Mouse (Mus musculus) erythroblast, embryonic 14.5 days (primary cell): ENCODE measurements at regions not wholly inside any gene's neighbourhood (a gene's known extent, or its start where the extent isn't known, plus 50 kb on each side); places are given as distances from the start of the nearest gene placed in this dataset.

ENCODE experiments used
- GATA1 ChIP-seq: IDR thresholded peaks from 2 replicates; pipeline ENCODE4 v1.6.1; 2012; ENCODE audit warnings: low read length, inconsistent platforms, mixed read lengths
- TAL1 ChIP-seq: IDR thresholded peaks from 3 replicates; pipeline ENCODE4 v1.6.1; 2012; ENCODE audit warnings: low read length, inconsistent platforms, mixed read lengths

DNA sequence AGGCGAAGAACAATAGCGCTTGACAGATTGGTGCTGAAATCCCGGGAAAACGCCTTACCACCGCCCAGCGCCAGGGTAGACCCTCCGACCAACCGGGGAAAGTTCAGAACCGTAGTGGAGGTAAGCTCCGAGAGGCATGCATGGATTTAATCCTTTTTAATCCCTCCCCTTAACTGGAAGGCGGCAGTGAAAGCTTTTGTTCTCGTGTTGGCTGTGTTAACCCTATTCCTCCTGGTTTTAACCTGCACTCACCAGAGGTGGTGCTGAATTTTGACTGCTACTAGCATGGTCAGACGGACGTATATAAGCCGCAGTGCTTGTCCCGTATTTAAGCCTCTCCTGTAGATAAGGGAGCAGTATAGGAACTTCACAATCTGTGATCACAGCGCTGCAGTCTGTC, 145.0 kb upstream of the Asap2 start:
- TF ChIP-seq GATA1: no peak
- no peak for TF ChIP-seq TAL1
